Mouse (Mus musculus) hindbrain, postnatal 0 days (tissue): ENCODE data around the gene Gm17124. TPM values are rescaled to one million over a fixed set of nuclear protein-coding genes. Genes with fewer than 3 reads are reported as not detected.
"Not testable (repeated sequence)": the region's sequence is repeated elsewhere in the genome, so short reads cannot be mapped to it uniquely, and the experiment has no call there.

Experiments
- ATAC-seq: fragments of 200-750 bp; cut with Nextera tagmentation; 2 replicates; pipeline ENCODE4 v1.8.0; 2017; ENCODE audit warnings: mild to moderate bottlenecking, moderate TSS enrichment, moderate library complexity
- DNase-seq: peaks from one replicate; pipeline ENCODE4 v3.0.0-alpha.2; 2015; ENCODE audit warnings: low spot score
- H3K27ac ChIP-seq: fragments of 300-500 bp; sonication (generic); 2 replicates; pipeline ENCODE4 v1.5.1; 2014; ENCODE audit warnings: mild to moderate bottlenecking
- H3K27me3 ChIP-seq: fragments of 300-500 bp; sonication (generic); 2 replicates; pipeline ENCODE4 v1.6.1; 2014; ENCODE audit warnings: low read length, mixed read lengths; ENCODE audit not compliant: insufficient read depth
- H3K36me3 ChIP-seq: fragments of 300-500 bp; sonication (generic); 2 replicates; pipeline ENCODE4 v1.6.1; 2014; ENCODE audit warnings: low read length, mixed read lengths; ENCODE audit not compliant: insufficient read depth
- H3K4me1 ChIP-seq: fragments of 300-500 bp; sonication (generic); 2 replicates; pipeline ENCODE4 v1.6.1; 2014; ENCODE audit warnings: antibody characterized with exemption, low read length, mixed read lengths; ENCODE audit not compliant: insufficient read depth
- H3K4me2 ChIP-seq: fragments of 300-500 bp; sonication (generic); 2 replicates; pipeline ENCODE4 v1.6.1; 2014; ENCODE audit warnings: low read depth, mild to moderate bottlenecking, low read length, moderate library complexity, mixed read lengths
- H3K4me3 ChIP-seq: fragments of 300-500 bp; sonication (generic); 2 replicates; pipeline ENCODE4 v1.5.1; 2014; ENCODE audit warnings: low read length
- H3K9ac ChIP-seq: fragments of 300-500 bp; sonication (generic); replicated peaks from 2 replicates; pipeline ENCODE4 v1.6.1; 2014; ENCODE audit warnings: mild to moderate bottlenecking, low read length, moderate library complexity, mixed read lengths
- H3K9me3 ChIP-seq: fragments of 300-500 bp; sonication (generic); 2 replicates; pipeline ENCODE4 v1.6.1; 2016; ENCODE audit warnings: low read length, mixed read lengths
- WGBS: fragments of 180-500 bp; shearing (Covaris S2); extraction: QIAGEN DNeasy Blood & Tissue Kit; methylation state at CpG from one replicate; pipeline ENCODE4 v1.1.7; 2014; 5-methylcytosine and 5-hydroxymethylcytosine counted together
- microRNA-seq, 2 experiments: library from miRNA; unstranded; fragments of <30 nt; microRNA quantifications; one replicate each; pipeline ENCODE4; 2016
- polyA plus RNA-seq: library from polyadenylated mRNA; unstranded; fragments of >200 nt; fragmentation: Nextera tagmentation; extraction: Ambion mirVana; gene quantifications from 2 replicates; pipeline ENCODE4 v1.2.1, GENCODE M21; 2015
- total RNA-seq: library from RNA; depleted of rRNA; stranded (reverse); fragments of >200 nt; gene quantifications from 2 replicates; pipeline ENCODE4 v1.2.3, GENCODE M21; 2014; rRNA removed

The Gm17124 gene
- total RNA-seq (not detected in 2 replicates), polyA plus RNA-seq (not detected in 2 replicates)

GRCm38 (mm10) chr14:42599782-42600181 lies at the start of gene Gm17124:
Gm17124 (minus strand) TSS chr14:42599882.
- H3K4me3 ChIP-seq, ATAC-seq, H3K4me1 ChIP-seq, H3K4me2 ChIP-seq, H3K27me3 ChIP-seq, H3K36me3 ChIP-seq, H3K27ac ChIP-seq, H3K9ac ChIP-seq, DNase-seq, H3K9me3 ChIP-seq: not testable (repeated sequence)
- no CpG with 5 or more reads among the region's 3 CpGs for WGBS

GRCm38 (mm10) chr14:42641817-42642216 lies 42.1 kb upstream of the Gm17124 start, which contains the start of gene Gm3633:
Gm3633 (minus strand) TSS chr14:42641917.
- DNase-seq, ATAC-seq, H3K36me3 ChIP-seq, H3K27me3 ChIP-seq, H3K9me3 ChIP-seq, H3K9ac ChIP-seq, H3K27ac ChIP-seq, H3K4me3 ChIP-seq, H3K4me2 ChIP-seq, H3K4me1 ChIP-seq: not testable (repeated sequence)
- no CpG with 5 or more reads among the region's 2 CpGs for WGBS

Small RNA genes within 50 kb of the gene (microRNA-seq; reads per million reads assigned to microRNA genes)
- 0 reads per million in 2 experiments for gene Gm23620
- gene Gm25228, result 0 reads per million in 2 experiments

Other genes starting within 250 kb of the Gm17124 start
- gene Gm8005, start 160.2 kb downstream of the Gm17124 start, total RNA-seq, result not detected in 2 replicates
- not detected in 2 replicates for gene Gm8005, start 160.2 kb downstream of the Gm17124 start, polyA plus RNA-seq
- not detected in 2 replicates for gene Gm8011, start 136.0 kb downstream of the Gm17124 start, total RNA-seq
- not detected in 2 replicates for gene Gm8011, start 136.0 kb downstream of the Gm17124 start, polyA plus RNA-seq
- gene Gm8020, start 97.5 kb downstream of the Gm17124 start, total RNA-seq, result not detected in 2 replicates
- not detected in 2 replicates for gene Gm8020, start 97.5 kb downstream of the Gm17124 start, polyA plus RNA-seq
- gene Gm8024, start 75.6 kb downstream of the Gm17124 start, total RNA-seq, result 0.21 TPM in 1 of 2 replicates, not detected in the other
- not detected in 2 replicates for gene Gm8024, start 75.6 kb downstream of the Gm17124 start, polyA plus RNA-seq
- gene Gm3633, start 42.0 kb upstream of the Gm17124 start, total RNA-seq, result not detected in 2 replicates
- not detected in 2 replicates for gene Gm3633, start 42.0 kb upstream of the Gm17124 start, polyA plus RNA-seq
- not detected in 2 replicates for gene Gm10378, start 56.1 kb upstream of the Gm17124 start, total RNA-seq
- gene Gm10378, start 56.1 kb upstream of the Gm17124 start, polyA plus RNA-seq, result not detected in 2 replicates
- gene Gm3015, start 168.9 kb upstream of the Gm17124 start, total RNA-seq, result not detected in 2 replicates
- gene Gm3015, start 168.9 kb upstream of the Gm17124 start, polyA plus RNA-seq, result not detected in 2 replicates
- not detected in 2 replicates for gene Gm10377, start 198.1 kb upstream of the Gm17124 start, total RNA-seq
- not detected in 2 replicates for gene Gm10377, start 198.1 kb upstream of the Gm17124 start, polyA plus RNA-seq